Mouse (Mus musculus): Measurements from ENCODE around the gene Aspm. TPM values are rescaled to one million over a fixed set of nuclear protein-coding genes. Genes with fewer than 3 reads are reported as not detected.

Aspm gene
- polyA plus RNA-seq (2014; fragmentation: Illumina TruSeq; extraction: RNeasy Lipid Tissue Mini Kit (QIAGEN cat#74804); ENCODE audit: insufficient read depth, low read depth, low replicate concordance): 0.14 TPM

GRCm38 (mm10) chr1:139454340-139455225 is at the start of gene Aspm:
Gene Aspm, plus strand, starts transcription at chr1:139454772.

DNA sequence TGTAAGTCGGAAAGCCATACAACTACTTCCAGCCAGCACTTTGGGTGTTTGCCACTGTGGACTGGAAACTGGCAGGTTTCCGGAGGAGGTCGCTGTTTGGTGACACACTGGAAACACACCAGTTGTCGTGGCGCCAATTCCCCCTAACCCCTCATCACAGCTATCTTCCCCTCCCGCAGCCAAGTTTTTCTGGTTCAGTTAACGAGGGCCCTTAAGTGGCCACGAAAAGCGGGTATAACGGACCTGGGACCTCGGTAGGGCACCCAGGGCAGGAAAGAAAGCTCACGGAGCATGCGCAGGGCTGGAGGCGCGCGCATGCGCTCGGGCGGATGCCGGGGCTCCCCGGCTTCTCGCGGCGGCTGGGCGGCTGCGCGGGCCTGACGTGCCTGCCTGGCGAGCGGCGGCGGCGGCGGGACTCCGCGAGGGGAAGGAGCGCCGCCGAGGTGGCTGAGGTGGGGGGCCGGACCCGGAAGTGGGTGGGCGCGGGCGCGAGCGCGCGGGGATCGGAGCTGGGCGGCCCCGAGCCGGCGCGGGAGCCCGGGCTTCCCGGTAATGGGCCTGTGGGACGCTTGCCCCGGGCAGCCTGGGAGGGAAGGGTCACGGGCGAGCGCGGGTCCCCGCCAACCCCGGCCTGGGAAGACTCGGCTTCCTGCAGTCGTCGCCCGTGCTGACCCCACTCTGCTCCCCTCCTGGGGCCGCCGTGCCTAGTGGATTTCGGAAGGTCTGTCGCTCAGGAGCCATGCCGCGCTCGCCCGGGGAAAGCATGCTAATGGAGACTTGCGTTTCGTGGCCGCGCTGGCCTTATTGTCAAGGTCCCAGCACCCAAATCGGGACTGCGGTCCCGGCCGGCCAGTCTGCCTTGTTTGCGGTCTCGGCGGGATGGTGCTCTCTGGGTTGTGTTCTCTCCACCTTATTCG is 32.4 kb upstream of the Aspm start, which contains the start of gene Zbtb41:
Zbtb41 (plus strand) TSS at position 414 of the 917 bp plus-strand sequence.

DNA sequence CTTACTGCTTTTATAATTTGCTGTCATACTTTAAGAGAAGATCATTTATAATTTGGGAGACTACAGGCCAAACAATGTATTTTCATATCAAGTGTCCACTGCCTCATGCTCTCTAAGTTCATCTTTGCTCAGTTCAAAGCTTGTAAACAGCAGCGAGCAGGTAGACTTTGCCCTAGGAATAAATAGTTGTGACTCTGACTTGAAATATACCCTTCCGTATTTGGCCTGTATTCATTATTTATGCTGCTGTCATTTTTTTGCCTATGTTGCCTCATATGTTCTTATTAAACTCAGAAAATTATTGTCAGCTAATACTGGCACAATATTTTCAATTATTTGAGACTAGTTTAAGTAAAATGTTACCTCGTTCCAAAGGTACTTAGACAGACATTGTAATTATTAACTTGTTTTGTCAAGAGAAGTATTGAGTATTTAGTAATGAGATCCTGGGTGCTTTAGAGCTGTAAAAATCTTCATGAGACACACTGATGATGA is 46.7 kb downstream of the Aspm start, which contains the start of gene F13b:
F13b (plus strand) TSS at position 445 of the 495 bp plus-strand sequence.

Other genes with a start within 250 kb of the Aspm start
- 0.22 TPM for gene Crb1, start 77.7 kb upstream of the Aspm start, polyA plus RNA-seq (2014; fragmentation: Illumina TruSeq; extraction: RNeasy Lipid Tissue Mini Kit (QIAGEN cat#74804); ENCODE audit: insufficient read depth, low read depth, low replicate concordance)
- gene Zbtb41, start 32.5 kb upstream of the Aspm start, polyA plus RNA-seq (2014; fragmentation: Illumina TruSeq; extraction: RNeasy Lipid Tissue Mini Kit (QIAGEN cat#74804); ENCODE audit: insufficient read depth, low read depth, low replicate concordance): 4.1 TPM
- gene F13b, start 46.9 kb downstream of the Aspm start, polyA plus RNA-seq (2014; fragmentation: Illumina TruSeq; extraction: RNeasy Lipid Tissue Mini Kit (QIAGEN cat#74804); ENCODE audit: insufficient read depth, low read depth, low replicate concordance): not detected
- gene Cfhr1, start 105.5 kb downstream of the Aspm start, polyA plus RNA-seq (2014; fragmentation: Illumina TruSeq; extraction: RNeasy Lipid Tissue Mini Kit (QIAGEN cat#74804); ENCODE audit: insufficient read depth, low read depth, low replicate concordance): not detected